Mouse (Mus musculus) stomach, postnatal 0 days (tissue): ENCODE measurements around the gene Vmn2r8.

Experiments
- CTCF ChIP-seq: IDR thresholded peaks from 2 replicates; pipeline ENCODE4 v1.5.1; 2016; ENCODE audit warnings: antibody characterized with exemption, low read depth, mild to moderate bottlenecking, moderate library complexity
- EP300 ChIP-seq: optimal IDR thresholded peaks from 2 replicates; pipeline ENCODE3; 2016; ENCODE audit warnings: antibody characterized with exemption

GRCm38 (mm10) chr5:108750328-108751210 is 58.1 kb downstream of the Vmn2r8 start:
- TF ChIP-seq CTCF = no peak
- TF ChIP-seq EP300 = no peak
